Mouse (Mus musculus): ENCODE results near the gene Efcab6. TPM values are rescaled to one million over a fixed set of nuclear protein-coding genes. Genes with fewer than 3 reads are reported as not detected.

Gene Efcab6
- polyA plus RNA-seq, 1 experiment, result not detected

GRCm38 (mm10) chr15:84080069-84080468, 14.9 kb upstream of the Efcab6 start:
- Histone ChIP-seq H3ac (ENCODE audit: control insufficient read depth, insufficient read length) (no peak overlapping the region), H3K36me3 (ENCODE audit: control insufficient read depth, insufficient read depth) (no peaks in the 10 kb centered on the region), H3K4me2 (ENCODE audit: low read depth) (no peak overlapping the region), H3K4me3 (no peak overlapping the region), H3K27me3 (ENCODE audit: control insufficient read depth, insufficient read depth, insufficient read length) (peaks cover 60% of the 10 kb centered on the region), H3K79me2 (ENCODE audit: control insufficient read depth, insufficient read depth) (no peaks in the 10 kb centered on the region)
- TF ChIP-seq POLR2AphosphoS2 (IDR thresholded peaks at IDR 0.05; ENCODE audit: insufficient read length, low read depth), result no peak
- no peak for TF ChIP-seq E2F4 (IDR thresholded peaks at IDR 0.05; ENCODE audit: insufficient read depth)
- no peak for TF ChIP-seq MYOG (IDR thresholded peaks at IDR 0.05; ENCODE audit: control insufficient read depth in 1 of 3, insufficient read depth in 1 of 3, insufficient read length in 2 of 3, low read depth in 2 of 3)
- TF ChIP-seq USF1 (IDR thresholded peaks at IDR 0.05; ENCODE audit: low read depth), result no peak
- no peak for TF ChIP-seq CEBPB (IDR thresholded peaks at IDR 0.05; ENCODE audit: insufficient read depth, poor library complexity, severe bottlenecking)
- no peak for TF ChIP-seq MAX (IDR thresholded peaks at IDR 0.05; ENCODE audit: low read depth)
- no peak for TF ChIP-seq MYOD1 (IDR thresholded peaks at IDR 0.05; ENCODE audit: control insufficient read depth in 1 of 3, insufficient read length in 2 of 3, low read depth in 2 of 3)

GRCm38 (mm10) chr15:84079519-84079918, 14.3 kb upstream of the Efcab6 start:
- Histone ChIP-seq H3K27me3 (ENCODE audit: control insufficient read depth, insufficient read depth, insufficient read length) (peaks cover 65% of the 10 kb centered on the region), H3K36me3 (ENCODE audit: control insufficient read depth, insufficient read depth) (no peaks in the 10 kb centered on the region), H3K79me2 (ENCODE audit: control insufficient read depth, insufficient read depth) (no peaks in the 10 kb centered on the region), H3K4me3 (no peak overlapping the region), H3K4me2 (ENCODE audit: low read depth) (no peak overlapping the region), H3ac (ENCODE audit: control insufficient read depth, insufficient read length) (no peak overlapping the region)
- no peak for TF ChIP-seq USF1 (IDR thresholded peaks at IDR 0.05; ENCODE audit: low read depth)
- TF ChIP-seq TCF12 (IDR thresholded peaks at IDR 0.05; ENCODE audit: insufficient read depth, poor library complexity, severe bottlenecking), result no peak
- TF ChIP-seq POLR2AphosphoS2 (IDR thresholded peaks at IDR 0.05; ENCODE audit: insufficient read length, low read depth), result no peak
- no peak for TF ChIP-seq SRF (IDR thresholded peaks at IDR 0.05; ENCODE audit: control insufficient read depth, insufficient read length, low read depth)
- TF ChIP-seq POLR2A (IDR thresholded peaks at IDR 0.05; ENCODE audit: insufficient read length, low read depth), result no peak
- TF ChIP-seq REST (IDR thresholded peaks at IDR 0.05; ENCODE audit: insufficient read depth, insufficient read length), result no peak
- no peak for TF ChIP-seq CEBPB (IDR thresholded peaks at IDR 0.05; ENCODE audit: insufficient read depth, poor library complexity, severe bottlenecking)
- TF ChIP-seq MYOG (IDR thresholded peaks at IDR 0.05; ENCODE audit: control insufficient read depth in 1 of 3, insufficient read depth in 1 of 3, insufficient read length in 2 of 3, low read depth in 2 of 3), result no peak
- TF ChIP-seq TCF3 (IDR thresholded peaks at IDR 0.05; ENCODE audit: insufficient read length, low read depth), result no peak
- no peak for TF ChIP-seq E2F4 (IDR thresholded peaks at IDR 0.05; ENCODE audit: insufficient read depth)
- no peak for TF ChIP-seq MAX (IDR thresholded peaks at IDR 0.05; ENCODE audit: low read depth)

GRCm38 (mm10) chr15:84078667-84079066, 13.5 kb upstream of the Efcab6 start:
- Histone ChIP-seq H3K79me2 (ENCODE audit: control insufficient read depth, insufficient read depth) (no peaks in the 10 kb centered on the region), H3K27me3 (ENCODE audit: control insufficient read depth, insufficient read depth, insufficient read length) (peaks cover 68% of the 10 kb centered on the region), H3K4me3 (no peak overlapping the region), H3K36me3 (ENCODE audit: control insufficient read depth, insufficient read depth) (no peaks in the 10 kb centered on the region), H3K4me2 (ENCODE audit: low read depth) (no peak overlapping the region), H3ac (ENCODE audit: control insufficient read depth, insufficient read length) (no peak overlapping the region)
- TF ChIP-seq TCF12 (IDR thresholded peaks at IDR 0.05; ENCODE audit: insufficient read depth, poor library complexity, severe bottlenecking) (no peak), CEBPB (IDR thresholded peaks at IDR 0.05; ENCODE audit: insufficient read depth, poor library complexity, severe bottlenecking) (no peak), POLR2A (IDR thresholded peaks at IDR 0.05; ENCODE audit: insufficient read length, low read depth) (no peak), USF1 (IDR thresholded peaks at IDR 0.05; ENCODE audit: low read depth) (no peak), POLR2AphosphoS2 (IDR thresholded peaks at IDR 0.05; ENCODE audit: insufficient read length, low read depth) (no peak), SRF (IDR thresholded peaks at IDR 0.05; ENCODE audit: control insufficient read depth, insufficient read length, low read depth) (no peak), MAX (IDR thresholded peaks at IDR 0.05; ENCODE audit: low read depth) (no peak), MYOD1 (IDR thresholded peaks at IDR 0.05; ENCODE audit: control insufficient read depth in 1 of 3, insufficient read length in 2 of 3, low read depth in 2 of 3) (no peak), TCF3 (IDR thresholded peaks at IDR 0.05; ENCODE audit: insufficient read length, low read depth) (no peak), E2F4 (IDR thresholded peaks at IDR 0.05; ENCODE audit: insufficient read depth) (no peak), MYOG (IDR thresholded peaks at IDR 0.05; ENCODE audit: control insufficient read depth in 1 of 3, insufficient read depth in 1 of 3, insufficient read length in 2 of 3, low read depth in 2 of 3) (no peak), REST (IDR thresholded peaks at IDR 0.05; ENCODE audit: insufficient read depth, insufficient read length) (no peak)

GRCm38 (mm10) chr15:84077151-84077550, 12.0 kb upstream of the Efcab6 start:
- TF ChIP-seq MYOG (IDR thresholded peaks at IDR 0.05; ENCODE audit: control insufficient read depth in 1 of 3, insufficient read depth in 1 of 3, insufficient read length in 2 of 3, low read depth in 2 of 3), result no peak
- no peak for TF ChIP-seq POLR2A (IDR thresholded peaks at IDR 0.05; ENCODE audit: insufficient read length, low read depth)
- TF ChIP-seq MYOD1 (IDR thresholded peaks at IDR 0.05; ENCODE audit: control insufficient read depth in 1 of 3, insufficient read length in 2 of 3, low read depth in 2 of 3), result no peak
- no peak for TF ChIP-seq POLR2AphosphoS2 (IDR thresholded peaks at IDR 0.05; ENCODE audit: insufficient read length, low read depth)
- TF ChIP-seq CEBPB (IDR thresholded peaks at IDR 0.05; ENCODE audit: insufficient read depth, poor library complexity, severe bottlenecking), result no peak
- no peak for TF ChIP-seq TCF3 (IDR thresholded peaks at IDR 0.05; ENCODE audit: insufficient read length, low read depth)
- TF ChIP-seq E2F4 (IDR thresholded peaks at IDR 0.05; ENCODE audit: insufficient read depth), result no peak
- no peak for TF ChIP-seq USF1 (IDR thresholded peaks at IDR 0.05; ENCODE audit: low read depth)
- TF ChIP-seq MAX (IDR thresholded peaks at IDR 0.05; ENCODE audit: low read depth), result no peak
- no peak for TF ChIP-seq TCF12 (IDR thresholded peaks at IDR 0.05; ENCODE audit: insufficient read depth, poor library complexity, severe bottlenecking)
- TF ChIP-seq REST (IDR thresholded peaks at IDR 0.05; ENCODE audit: insufficient read depth, insufficient read length), result no peak
- no peak overlapping the region for H3ac ChIP-seq (ENCODE audit: control insufficient read depth, insufficient read length)
- H3K4me2 ChIP-seq (ENCODE audit: low read depth), result no peak overlapping the region
- H3K27me3 ChIP-seq (ENCODE audit: control insufficient read depth, insufficient read depth, insufficient read length), result peaks cover 68% of the 10 kb centered on the region
- H3K36me3 ChIP-seq (ENCODE audit: control insufficient read depth, insufficient read depth), result no peaks in the 10 kb centered on the region
- no peak overlapping the region for H3K4me3 ChIP-seq
- H3K79me2 ChIP-seq (ENCODE audit: control insufficient read depth, insufficient read depth), result no peaks in the 10 kb centered on the region

Data from myocyte (in vitro differentiated cells).